Mouse (Mus musculus) limb, embryonic 12.5 days (tissue): ENCODE results near the gene Gm29644. TPM values are rescaled to one million over a fixed set of nuclear protein-coding genes. Genes with fewer than 3 reads are reported as not detected.
"Not testable (repeated sequence)": the region's sequence is repeated elsewhere in the genome, so short reads cannot be mapped to it uniquely, and the experiment has no call there.

Experiments used
- ATAC-seq: fragments of 200-750 bp; cut with Nextera tagmentation; 2 replicates; pipeline ENCODE4 v1.8.0; 2017; ENCODE audit warnings: low read depth, moderate TSS enrichment; ENCODE audit not compliant: insufficient number of reproducible peaks, insufficient read depth, low FRiP score, low TSS enrichment
- H3K27ac ChIP-seq: fragments of 300-500 bp; sonication (generic); 2 replicates; pipeline ENCODE4 v1.5.1; 2016; ENCODE audit warnings: mild to moderate bottlenecking, moderate library complexity
- H3K27me3 ChIP-seq: fragments of 300-500 bp; sonication (generic); 2 replicates; pipeline ENCODE4 v1.6.1; 2016; ENCODE audit warnings: mild to moderate bottlenecking, moderate library complexity
- H3K36me3 ChIP-seq: fragments of 300-500 bp; sonication (generic); 2 replicates; pipeline ENCODE4 v1.6.1; 2016; ENCODE audit warnings: mild to moderate bottlenecking, moderate library complexity
- H3K4me1 ChIP-seq: fragments of 300-500 bp; sonication (generic); replicated peaks from 2 replicates; pipeline ENCODE4 v1.6.1; 2016
- H3K4me2 ChIP-seq: fragments of 300-500 bp; sonication (generic); 2 replicates; pipeline ENCODE4 v1.6.1; 2016; ENCODE audit warnings: mild to moderate bottlenecking, moderate library complexity
- H3K4me3 ChIP-seq: fragments of 300-500 bp; sonication (generic); replicated peaks from 2 replicates; pipeline ENCODE4 v1.5.1; 2016; ENCODE audit warnings: mild to moderate bottlenecking
- H3K9ac ChIP-seq: fragments of 300-500 bp; sonication (generic); replicated peaks from 2 replicates; pipeline ENCODE4 v1.6.1; 2016; ENCODE audit warnings: mild to moderate bottlenecking, moderate library complexity
- H3K9me3 ChIP-seq: fragments of 300-500 bp; sonication (generic); 2 replicates; pipeline ENCODE4 v1.6.1; 2016; ENCODE audit warnings: mild to moderate bottlenecking, moderate library complexity
- WGBS: fragments of 180-500 bp; shearing (Covaris S2); methylation state at CpG from one replicate; pipeline ENCODE4 v1.1.7; 2016; 5-methylcytosine and 5-hydroxymethylcytosine counted together
- polyA plus RNA-seq: library from polyadenylated mRNA; unstranded; fragments of >200 nt; fragmentation: Nextera tagmentation; extraction: Ambion mirVana; gene quantifications from 2 replicates; pipeline ENCODE4 v1.2.1, GENCODE M21; 2016

Gm29644 gene
- polyA plus RNA-seq, result not detected in 2 replicates

- not testable (repeated sequence) for H3K9ac ChIP-seq, H3K36me3 ChIP-seq, H3K27me3 ChIP-seq, ATAC-seq, H3K4me2 ChIP-seq, H3K27ac ChIP-seq, H3K4me1 ChIP-seq, H3K9me3 ChIP-seq, H3K4me3 ChIP-seq
- no CpG with 5 or more reads among the region's 2 CpGs for WGBS
Measured at GRCm38 (mm10) chrY:70303187-70303586, at the start of gene Gm29644, which contains the start of gene Gm29423. Gene Gm29644, minus strand, starts transcription at chrY:70303343. Gene Gm29423, minus strand, starts transcription at chrY:70303287.

- not testable (repeated sequence) for H3K27me3 ChIP-seq, H3K4me2 ChIP-seq, H3K9ac ChIP-seq, H3K36me3 ChIP-seq, H3K27ac ChIP-seq, H3K4me1 ChIP-seq, H3K9me3 ChIP-seq, ATAC-seq, H3K4me3 ChIP-seq
- WGBS, result no CpG with 5 or more reads among the region's 4 CpGs
Measured at GRCm38 (mm10) chrY:70273542-70273941, 29.6 kb downstream of the Gm29644 start, which contains the start of gene Gm21118. Gene Gm21118, minus strand, starts transcription at chrY:70273642.

Other genes starting within 250 kb of the Gm29644 start
- not detected in 2 replicates for gene Gm21118, start 29.7 kb downstream of the Gm29644 start, polyA plus RNA-seq
- gene Gm29423, start 56 bp downstream of the Gm29644 start, polyA plus RNA-seq, result not detected in 2 replicates
- gene Gm20888, start 138.5 kb upstream of the Gm29644 start, polyA plus RNA-seq, result not detected in 2 replicates